Mouse (Mus musculus) stomach, postnatal 0 days (tissue): ENCODE data around the gene Trpc3.

Experiments used
- CTCF ChIP-seq: IDR thresholded peaks from 2 replicates; pipeline ENCODE4 v1.5.1; 2016; ENCODE audit warnings: antibody characterized with exemption, low read depth, mild to moderate bottlenecking, moderate library complexity
- EP300 ChIP-seq: optimal IDR thresholded peaks from 2 replicates; pipeline ENCODE3; 2016; ENCODE audit warnings: antibody characterized with exemption

DNA sequence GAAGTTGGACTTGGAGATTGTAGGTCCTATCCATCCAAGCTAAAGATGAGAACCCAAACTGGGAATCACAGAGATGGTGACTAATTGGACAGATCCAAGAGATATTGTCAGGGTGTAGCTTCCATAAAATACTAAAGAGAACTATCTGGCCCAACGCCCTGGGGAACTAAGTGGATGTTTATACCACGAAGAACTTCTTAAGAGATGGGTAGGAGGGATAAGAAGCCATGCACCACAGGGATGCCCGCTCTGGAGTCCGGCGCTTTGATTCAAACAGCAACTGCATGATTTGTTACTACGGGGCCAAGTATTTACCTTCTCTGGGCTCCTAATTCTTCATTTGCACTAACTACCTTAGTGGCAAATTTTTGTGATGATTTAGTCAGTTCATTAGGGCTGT is 77.3 kb downstream of the Trpc3 start:
- TF ChIP-seq EP300 = no peak
- no peak for TF ChIP-seq CTCF
